Mouse (Mus musculus) gastrocnemius, postnatal 14 days (tissue): ENCODE data around the gene Trpc2. TPM values are rescaled to one million over a fixed set of nuclear protein-coding genes. Genes with fewer than 3 reads are reported as not detected.
"Not testable (repeated sequence)": the region's sequence is repeated elsewhere in the genome, so short reads cannot be mapped to it uniquely, and the experiment has no call there.

Experiments used
- DNase-seq: peaks from one replicate; pipeline ENCODE4 v3.0.0; 2021; ENCODE audit warnings: mixed read lengths
- intact Hi-C: fragments of 180-260 bp; cut with DNase I; formaldehyde crosslinking; loops from one replicate; pipeline ENCODE4 v1.15.1; 2025; ENCODE audit warnings: low total_unique reads
- long read RNA-seq, 2 experiments: library from polyadenylated mRNA; stranded (forward); transcript quantifications; one replicate each; pipeline ENCODE4 v2.0.0; 2021
- total RNA-seq, 2 experiments: library from RNA; stranded (reverse); gene quantifications; 2 replicates each; pipeline ENCODE4 v1.2.3; 2021

The Trpc2 gene
- total RNA-seq = under 1 TPM in 1 of 2 experiments, not detected in 1; 0.21 TPM
- long read RNA-seq, experiment 1 = 0 reads
- long read RNA-seq, experiment 2 = 0 reads

DNA sequence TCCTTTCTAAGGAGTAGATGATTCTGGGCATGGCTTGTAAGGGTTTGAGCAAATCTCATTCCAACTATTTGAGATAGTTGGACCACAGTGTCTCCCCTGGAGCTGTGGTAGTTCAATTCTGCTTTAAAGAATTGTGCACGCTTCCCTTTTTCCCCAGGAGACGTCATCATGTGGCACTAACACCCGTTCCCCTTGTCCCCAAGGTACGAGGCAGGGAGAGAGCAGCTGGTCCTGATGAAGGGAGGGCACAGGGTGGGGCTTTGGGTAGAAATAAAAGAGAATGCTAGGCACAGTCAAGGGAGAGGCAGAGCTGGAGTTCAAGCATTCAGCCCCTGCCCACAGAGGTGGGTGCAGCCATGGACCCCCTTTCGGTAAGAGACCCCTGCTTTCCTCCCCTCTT, at the start of gene Trpc2:
Gene Trpc2 (plus strand): TSS at position 301 of the 400 bp plus-strand sequence.
- intact Hi-C loops = no loop called here
- DNase-seq = no peak

DNA sequence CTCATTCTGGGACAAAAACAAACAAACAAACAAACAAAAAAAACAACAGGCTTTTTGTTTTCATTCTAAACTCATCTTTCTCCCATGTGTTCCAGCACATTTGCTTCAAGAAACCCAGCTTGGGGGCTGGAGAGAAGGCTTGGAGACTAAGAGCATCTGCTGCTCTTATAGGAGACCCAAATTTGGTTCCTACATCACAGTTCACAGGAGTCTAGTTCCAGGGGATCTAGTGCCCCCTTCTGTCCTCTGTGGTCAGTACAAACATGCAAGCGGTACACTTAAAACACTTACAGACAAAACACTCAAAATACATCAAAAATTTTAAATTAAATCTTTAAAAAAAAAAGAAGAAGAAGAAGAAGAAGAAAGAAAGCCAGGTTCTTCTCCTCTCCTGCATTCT, 48.0 kb upstream of the Trpc2 start:
- intact Hi-C loops = no loop called here
- no peak for DNase-seq

DNA sequence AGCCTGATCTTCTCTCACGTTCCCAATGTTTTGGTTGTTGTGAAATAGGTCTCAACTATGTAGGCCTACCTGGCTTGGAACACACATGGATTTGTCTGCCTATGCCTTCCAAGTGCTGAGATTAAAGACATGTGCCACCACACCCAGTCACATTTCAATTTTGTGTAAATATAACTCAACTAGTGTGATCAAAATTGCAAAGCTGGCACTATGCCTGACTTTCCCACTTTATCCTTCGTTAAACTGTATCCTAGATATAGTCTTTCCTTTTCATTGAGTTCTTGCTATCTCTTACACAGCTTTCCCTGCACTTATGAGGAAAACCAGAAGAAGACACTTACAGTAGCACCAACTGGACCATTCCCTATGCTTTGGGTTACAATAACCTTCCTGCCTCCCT, 47.4 kb upstream of the Trpc2 start:
- no peak for DNase-seq
- intact Hi-C loops = no loop called here

DNA sequence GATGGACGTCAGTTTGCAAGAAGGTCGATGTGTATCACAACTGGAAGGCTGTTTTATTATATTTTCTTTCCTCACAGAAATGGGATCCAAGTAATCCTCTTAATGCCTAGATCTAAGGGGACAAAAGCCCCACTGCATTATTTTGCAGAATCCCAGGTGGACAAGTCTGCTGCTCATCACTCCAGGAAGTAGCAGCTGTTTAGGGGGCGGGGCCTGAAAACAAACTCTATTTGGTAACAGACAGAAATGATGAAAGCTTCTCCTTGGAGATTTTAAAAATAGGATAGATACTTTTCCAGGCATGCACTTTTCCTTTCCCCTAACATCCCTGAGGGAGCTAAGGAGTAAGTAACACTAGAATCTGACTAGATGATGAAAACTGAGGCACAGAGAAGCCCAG, 45.6 kb upstream of the Trpc2 start:
- no peak for DNase-seq
- intact Hi-C loops = no loop called here

DNA sequence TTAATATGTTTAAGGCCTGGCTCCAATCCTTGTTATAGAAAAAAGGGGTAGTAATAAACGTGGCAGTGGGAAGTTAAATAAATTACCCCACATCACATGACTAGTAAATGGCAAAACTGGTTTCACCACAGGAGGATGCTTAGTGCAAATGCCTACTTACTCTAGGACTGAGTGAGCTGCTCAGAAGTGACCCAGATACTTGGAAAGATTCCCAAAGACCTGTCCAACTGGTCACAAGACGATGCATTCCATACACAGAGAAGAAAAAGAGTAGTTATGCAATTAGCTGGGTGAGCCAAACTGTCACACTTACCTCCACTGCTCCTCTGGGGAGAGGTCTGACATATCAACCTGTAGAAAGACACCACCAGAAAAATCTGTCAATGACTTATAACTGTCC, 40.6 kb upstream of the Trpc2 start:
- intact Hi-C loops = no loop called here
- no peak for DNase-seq

DNA sequence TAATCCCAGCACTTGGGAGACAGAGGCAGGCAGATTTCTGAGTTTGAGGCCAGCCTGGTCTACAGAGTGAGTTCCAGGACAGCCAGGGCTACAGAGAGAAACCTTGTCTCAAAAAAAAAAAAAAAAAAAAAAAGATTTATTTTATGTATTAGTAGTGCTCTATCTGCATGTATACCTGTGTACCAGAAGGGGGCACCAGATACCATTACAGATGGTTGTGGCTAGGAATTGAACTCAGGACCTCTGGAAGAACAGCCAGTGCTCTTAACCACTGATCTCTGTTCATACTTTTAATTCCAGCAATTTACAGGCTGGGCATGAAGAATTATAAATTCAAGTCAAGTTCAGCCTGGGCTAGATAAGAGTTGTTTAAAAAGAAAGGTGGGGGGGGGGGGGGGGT, 34.4 kb upstream of the Trpc2 start:
- intact Hi-C loops, DNase-seq: not testable (repeated sequence)

DNA sequence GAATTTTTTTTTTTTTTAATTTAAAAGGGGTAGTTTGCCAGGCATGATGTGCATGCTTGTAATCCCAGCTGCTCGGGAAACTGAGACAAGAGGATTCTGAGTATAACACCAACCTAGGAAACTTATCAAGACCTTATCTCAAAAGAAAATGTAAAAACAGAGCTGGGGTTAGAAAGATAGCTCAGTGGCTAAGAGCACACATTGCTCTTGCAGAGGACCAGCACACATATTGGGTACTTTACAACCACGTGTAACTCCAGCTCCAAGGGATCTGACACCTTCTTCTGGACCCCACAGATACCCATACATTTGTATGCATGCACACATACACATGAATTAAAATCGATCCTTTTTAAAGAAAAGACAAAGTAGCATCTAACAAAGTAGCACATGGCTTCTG, 21.6 kb upstream of the Trpc2 start:
- intact Hi-C loops = loop anchor here (5.0 kb wide), 1 partner anchor 64 kb away; no protein-coding TSS in a partner anchor
- DNase-seq = no peak

DNA sequence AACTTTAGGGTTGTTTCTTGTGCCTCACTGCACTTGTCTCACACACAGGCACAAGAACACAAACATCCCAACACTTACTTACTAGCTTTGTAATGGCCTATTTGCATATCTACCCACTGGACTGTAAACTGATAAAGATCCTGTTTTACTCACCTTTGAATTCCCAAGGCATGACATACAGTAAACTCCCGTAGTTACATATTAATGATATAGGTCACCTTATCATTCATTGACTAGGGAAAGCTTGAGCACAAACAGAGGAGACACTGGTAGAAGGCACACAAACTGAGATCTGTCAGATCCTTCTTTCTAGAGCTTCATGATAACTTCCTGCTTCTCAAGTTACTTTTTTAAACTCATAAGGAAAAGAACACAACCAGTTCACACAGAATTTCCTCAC, 20.7 kb upstream of the Trpc2 start:
- DNase-seq = no peak
- intact Hi-C loops = loop anchor here (5.0 kb wide), 1 partner anchor 65 kb away; no protein-coding TSS in a partner anchor

DNA sequence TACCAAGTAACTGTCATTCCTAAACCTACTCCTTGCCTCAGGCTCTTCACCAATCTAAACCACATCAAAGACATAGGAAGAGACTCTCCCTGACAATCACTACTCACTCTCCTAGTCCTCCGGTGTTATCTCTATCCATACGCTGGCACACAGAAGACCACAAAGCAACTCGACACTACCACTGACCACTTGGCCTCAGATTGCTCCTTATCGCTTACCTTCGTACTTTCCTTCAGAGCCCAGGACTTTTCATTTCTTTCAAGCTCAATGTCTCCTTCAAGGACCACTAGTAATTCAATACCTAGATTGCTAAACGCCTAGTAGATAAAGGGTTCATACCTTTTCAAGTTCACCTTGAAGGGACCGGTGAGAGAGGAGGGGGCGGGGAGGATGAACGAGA, 19.0 kb upstream of the Trpc2 start:
- DNase-seq = no peak
- intact Hi-C loops = loop anchor here (5.0 kb wide), 1 partner anchor 67 kb away; no protein-coding TSS in a partner anchor

DNA sequence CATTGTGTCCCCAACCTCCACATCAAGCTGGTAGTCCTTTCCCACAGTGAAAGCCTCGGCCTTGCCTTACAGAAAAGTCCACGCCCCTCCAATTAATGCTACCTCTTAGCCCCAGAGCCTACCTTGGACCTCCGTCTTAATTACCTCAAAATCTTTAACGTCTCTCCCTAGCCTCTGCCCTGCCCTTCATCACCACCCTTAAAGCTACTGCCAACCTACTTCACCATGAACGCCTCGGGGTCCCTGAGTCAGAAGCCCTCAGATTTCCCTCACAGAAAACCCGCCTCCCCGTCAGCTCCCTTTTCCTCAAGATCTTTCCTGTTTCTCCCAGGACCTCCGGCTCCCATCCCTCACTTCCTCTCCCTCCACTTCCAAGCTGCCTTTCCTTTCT, 18.3 kb upstream of the Trpc2 start:
- intact Hi-C loops = loop anchor here (5.0 kb wide), 1 partner anchor 67 kb away; no protein-coding TSS in a partner anchor
- no peak for DNase-seq

DNA sequence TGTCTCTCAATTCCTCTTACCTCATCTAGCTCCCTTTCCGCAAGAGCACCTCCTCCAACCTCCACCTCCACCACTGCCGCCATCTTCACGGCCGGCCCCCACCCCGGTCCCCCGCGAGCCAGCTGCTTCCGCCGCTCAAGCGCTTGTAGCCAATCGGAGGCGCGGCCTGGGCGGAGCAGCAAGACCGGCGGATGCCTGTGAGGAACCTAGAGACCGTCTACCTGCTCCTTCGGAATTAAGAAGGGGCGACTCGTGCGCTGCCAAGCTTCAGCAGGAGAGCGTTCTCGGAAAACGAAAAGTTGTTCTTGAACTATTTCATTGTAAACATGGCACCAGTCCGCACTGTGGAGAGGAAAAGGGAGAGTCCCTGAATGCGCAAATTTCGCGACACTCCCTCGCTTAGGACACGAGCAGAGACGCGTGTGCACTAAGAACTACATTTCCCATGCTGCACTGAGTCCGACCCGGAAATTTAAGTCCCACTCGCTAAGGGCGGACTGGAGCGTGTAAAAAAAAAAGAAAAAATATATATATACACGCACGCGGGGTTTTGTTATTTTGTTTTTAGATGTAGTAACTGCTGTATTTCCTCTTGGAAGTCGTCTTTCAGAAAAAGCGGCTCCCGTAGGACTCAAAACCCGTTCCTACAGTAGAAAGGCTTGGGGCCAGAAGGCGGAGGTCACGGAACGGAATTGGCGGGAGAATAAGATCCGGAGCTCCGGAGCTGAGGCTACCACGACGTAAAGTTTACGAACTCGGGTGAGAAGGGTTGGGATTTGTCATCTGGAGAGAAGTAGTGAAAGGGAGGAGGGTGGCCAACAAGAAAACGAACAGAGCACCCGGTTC, 17.6 kb upstream of the Trpc2 start, which contains the start of the genes Rnf121, Xndc1 and Xntrpc:
Gene Rnf121 (minus strand): TSS at position 424 of the 846 bp plus-strand sequence.
Gene Xndc1 (plus strand): TSS at position 466 of the 846 bp plus-strand sequence.
Gene Xntrpc (plus strand): TSS at position 668 of the 846 bp plus-strand sequence.
- DNase-seq = peak; percentile 94
- intact Hi-C loops = no loop called here

DNA sequence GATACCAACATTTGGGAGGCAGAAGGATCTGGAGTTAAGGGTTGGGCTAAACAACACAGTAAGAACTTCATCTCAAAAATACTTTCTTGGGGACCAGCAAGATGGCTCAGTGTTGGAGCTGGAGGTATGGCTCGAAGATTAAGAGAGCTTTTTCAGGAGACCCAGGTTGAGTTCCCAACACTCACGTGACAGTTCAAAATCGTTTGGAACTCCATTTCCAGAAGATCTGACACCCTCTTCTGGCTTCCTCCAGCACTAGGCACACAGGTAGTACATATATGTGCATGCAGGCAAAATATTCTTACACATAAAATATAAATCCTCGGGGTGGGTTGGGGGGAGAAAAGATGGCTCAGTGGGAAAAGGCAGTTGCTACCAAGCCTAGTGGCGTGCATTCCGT, 16.6 kb upstream of the Trpc2 start:
- intact Hi-C loops = no loop called here
- no peak for DNase-seq

DNA sequence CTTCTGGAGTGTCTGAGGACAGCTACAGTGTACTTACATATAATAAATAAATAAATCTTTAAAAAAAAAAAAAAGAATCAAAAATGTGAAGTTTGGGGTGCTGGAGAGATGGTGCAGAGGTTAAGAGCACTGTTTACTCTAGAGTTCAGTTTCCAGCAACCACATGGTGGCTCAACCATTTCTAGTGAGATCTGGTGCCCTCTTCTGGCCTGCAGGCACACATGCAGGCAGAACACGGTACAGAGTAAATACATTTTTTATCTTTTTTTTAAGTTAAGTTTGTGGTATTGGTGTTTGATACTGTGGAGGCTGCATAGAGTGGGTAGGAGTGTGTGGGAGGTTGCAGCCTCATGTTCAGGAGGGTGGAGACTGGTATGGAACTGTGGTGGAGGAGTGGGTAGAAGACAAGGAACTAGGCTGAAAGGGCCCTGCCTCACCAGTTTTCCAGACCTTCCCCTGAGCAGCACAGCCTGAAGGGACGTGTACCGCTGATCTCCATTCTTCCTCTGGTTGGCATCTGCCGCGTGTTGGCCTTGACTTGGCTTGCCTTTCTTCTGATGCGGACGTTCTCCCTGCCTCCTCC, 6.1 kb upstream of the Trpc2 start:
- intact Hi-C loops = loop anchor here (5.0 kb wide), 1 partner anchor 160 kb away; no protein-coding TSS in a partner anchor
- no peak for DNase-seq

DNA sequence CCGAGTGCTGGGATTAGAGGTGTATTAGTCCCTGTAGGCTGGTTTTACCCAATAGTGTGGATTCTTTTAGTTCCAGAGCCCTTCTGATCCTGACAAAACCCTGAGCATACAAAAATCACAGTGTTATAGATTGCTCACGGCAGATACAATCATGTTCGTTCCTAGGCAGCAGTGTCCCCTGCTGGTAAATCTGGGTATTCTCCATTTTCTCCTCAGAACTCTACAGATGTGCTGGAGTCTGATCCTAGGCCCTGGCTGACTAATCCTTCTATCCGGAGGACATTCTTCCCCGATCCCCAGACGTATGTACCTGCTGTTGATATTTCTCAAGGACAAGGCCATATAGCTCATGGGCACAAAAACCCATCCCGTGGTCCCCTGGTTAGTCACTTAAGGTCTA, 4.4 kb upstream of the Trpc2 start:
- intact Hi-C loops = loop anchor here (5.0 kb wide), 1 partner anchor 161 kb away; no protein-coding TSS in a partner anchor
- DNase-seq = no peak

DNA sequence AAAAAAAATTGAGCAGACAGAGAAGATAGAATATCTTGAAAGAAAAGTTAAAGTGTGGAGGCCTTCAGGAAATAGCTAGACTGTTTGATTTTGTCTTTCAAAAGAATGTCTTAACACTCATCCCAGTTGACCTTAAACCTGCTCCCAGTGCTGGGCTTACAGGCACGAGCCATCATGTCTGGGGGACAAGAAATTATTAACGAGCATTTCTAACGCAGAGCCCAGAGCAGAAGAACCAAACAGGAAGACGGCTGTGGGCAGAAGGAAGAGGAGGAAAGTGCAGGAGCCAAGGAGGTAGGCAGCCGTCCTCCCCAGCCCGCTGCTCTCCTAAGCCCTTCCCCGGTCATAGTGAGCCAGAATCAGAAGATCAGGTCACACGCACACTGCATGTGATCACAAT, 2.6 kb upstream of the Trpc2 start:
- no peak for DNase-seq
- intact Hi-C loops = no loop called here

DNA sequence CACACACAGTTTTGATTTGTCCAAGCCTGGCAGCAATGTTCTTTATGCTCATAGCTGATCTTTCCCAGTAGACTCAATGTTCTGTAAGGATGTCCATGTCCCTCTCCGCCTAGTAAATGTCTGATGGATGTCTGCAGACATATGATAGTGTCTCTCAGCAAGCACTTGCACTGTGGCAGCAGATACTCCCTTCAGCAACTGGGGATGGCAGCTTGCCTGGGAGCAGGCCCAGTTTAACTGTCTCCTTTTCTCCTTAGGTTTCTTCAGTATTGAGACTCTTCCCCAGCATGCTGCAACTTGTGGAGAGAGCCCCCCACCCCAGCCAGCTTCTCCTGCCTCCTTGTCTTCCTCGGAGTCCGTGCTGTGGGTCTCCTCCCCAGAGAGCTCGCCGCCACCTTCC, 1.1 kb upstream of the Trpc2 start:
- intact Hi-C loops = no loop called here
- peak; percentile 38 for DNase-seq

DNA sequence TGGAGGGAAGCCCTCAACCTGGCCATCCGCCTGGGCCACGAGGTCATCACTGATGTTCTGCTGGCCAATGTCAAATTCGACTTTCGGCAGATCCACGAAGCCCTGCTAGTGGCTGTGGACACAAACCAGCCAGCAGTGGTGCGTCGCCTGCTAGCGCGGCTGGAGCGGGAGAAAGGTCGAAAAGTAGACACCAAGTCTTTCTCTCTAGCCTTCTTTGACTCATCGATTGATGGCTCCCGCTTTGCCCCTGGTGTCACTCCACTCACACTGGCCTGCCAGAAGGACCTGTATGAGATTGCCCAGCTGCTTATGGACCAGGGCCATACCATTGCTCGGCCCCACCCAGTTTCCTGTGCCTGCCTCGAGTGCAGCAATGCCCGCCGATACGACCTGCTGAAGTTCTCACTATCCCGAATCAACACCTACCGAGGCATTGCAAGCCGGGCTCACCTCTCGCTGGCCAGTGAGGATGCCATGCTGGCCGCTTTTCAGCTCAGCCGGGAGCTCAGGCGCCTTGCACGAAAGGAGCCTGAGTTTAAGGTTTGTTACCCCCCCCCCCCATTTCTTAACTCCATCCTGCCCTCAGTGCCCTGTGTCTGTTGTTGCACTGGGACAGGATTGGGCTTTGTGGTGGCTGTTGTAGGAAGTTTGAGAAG, 1.3 kb downstream of the Trpc2 start:
- intact Hi-C loops = no loop called here
- DNase-seq = no peak

DNA sequence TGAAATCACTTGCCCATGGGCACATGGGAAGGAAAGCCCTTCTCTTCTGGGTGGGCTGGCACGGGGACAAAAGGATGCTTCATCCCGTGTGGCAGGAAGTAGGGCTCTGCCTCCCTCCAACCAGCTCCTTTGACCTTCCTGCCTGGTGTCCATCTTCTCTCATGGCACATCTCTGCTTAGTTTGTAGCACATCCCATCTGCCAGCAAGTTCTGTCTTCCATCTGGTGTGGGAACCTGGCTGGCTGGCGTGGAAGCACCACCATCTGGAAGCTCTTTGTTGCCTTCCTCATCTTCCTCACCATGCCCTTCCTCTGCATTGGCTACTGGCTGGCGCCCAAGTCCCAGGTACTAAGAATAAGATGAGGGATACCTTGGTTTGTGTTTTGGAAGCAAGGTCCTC, 4.4 kb downstream of the Trpc2 start:
- DNase-seq = no peak
- intact Hi-C loops = no loop called here

DNA sequence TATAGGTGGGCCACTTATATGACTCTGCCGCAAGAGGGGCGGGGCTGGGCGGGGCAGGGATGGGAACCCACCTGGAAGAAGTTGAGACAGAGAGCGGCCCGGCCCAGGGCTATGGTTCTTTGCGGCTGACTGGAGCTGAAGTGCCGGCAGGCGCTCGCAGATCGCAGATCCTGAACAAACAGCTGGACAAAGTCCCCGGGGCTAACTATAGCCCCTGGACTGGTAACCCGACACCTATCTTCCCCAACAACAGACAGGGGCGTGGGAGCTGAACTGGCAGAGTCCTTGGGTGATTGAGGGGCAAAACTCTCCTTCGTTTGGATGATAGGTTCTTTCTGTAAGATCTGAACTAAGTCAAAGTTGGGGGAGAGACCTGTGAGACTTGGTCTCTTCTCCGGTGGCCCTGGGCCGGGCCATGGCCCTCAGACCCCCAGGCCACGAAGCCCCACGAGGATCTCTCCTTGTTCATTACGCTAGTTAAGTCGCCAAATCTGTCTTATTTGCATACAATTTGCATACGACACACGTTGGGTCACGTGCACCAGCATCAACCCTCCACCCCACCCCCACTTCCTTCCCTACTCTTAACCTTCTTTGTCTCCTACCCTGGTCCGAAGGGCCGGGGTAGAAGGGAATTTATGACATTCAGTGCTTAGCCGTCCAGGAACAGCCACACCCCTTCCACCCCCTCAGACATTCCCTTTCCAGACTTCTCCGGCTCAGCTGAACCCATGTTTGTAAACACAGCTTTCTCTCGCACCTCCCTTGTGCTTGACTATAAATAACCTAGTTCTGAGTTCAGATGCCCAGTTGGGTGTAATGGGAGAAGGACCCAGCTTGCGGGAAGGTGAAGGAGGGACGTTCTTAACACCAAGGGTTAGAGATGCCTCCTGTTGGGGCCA, 17.1 kb downstream of the Trpc2 start:
- intact Hi-C loops = loop anchor here (5.0 kb wide), 1 partner anchor 1143 kb away; no protein-coding TSS in a partner anchor
- no peak for DNase-seq
